Mouse (Mus musculus): ENCODE data around the gene Ifi47. TPM values are rescaled to one million over a fixed set of nuclear protein-coding genes. Genes with fewer than 3 reads are reported as not detected.

Ifi47 gene
- polyA plus RNA-seq, 1 experiment = 1.7 TPM

DNA sequence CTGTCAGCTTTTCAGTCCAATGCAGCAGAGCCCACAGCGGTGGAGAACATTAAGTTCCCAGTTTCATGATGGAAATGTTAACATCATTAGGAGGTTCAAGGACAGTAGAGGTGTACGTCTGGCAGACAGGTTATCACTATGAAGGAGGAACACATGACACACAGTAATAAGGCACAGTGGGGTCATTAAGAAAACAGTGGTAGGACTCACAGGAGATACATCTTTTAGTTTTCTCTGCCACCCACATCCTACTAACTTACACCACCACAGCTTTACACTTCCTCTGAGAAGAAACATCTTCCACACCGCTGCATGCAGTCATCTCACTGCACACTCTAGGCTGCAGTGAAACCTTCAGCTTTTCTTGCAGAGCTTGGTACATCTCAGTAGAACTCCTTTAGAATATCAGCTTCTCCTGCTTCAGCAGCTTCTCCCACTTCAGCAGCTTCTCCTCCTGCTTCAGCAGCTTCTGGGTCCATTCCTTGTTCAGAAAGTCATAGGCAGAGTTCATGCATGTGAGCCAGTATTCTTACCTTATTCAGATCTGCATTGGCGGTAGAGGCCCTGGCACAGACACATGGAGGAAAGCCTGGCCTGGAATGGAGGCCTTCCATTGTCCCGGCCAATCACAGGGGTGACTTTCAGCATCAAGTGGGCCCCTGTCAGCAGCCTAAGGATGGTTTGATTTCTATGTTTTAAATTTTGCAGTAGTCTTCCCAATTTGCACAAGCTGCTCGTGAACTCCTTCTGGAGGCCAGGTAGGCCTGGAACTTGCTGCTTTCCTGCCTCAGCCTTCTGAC lies 17.7 kb downstream of the Ifi47 start:
- H3K27me3 ChIP-seq (ENCODE audit: control insufficient read depth, insufficient read depth, insufficient read length) = no peaks in the 10 kb centered on the region
- H3K36me3 ChIP-seq (ENCODE audit: control insufficient read depth, insufficient read depth) = no peaks in the 10 kb centered on the region
- H3K4me3 ChIP-seq (ENCODE audit: insufficient read depth, poor library complexity, severe bottlenecking) = no peak overlapping the region
- H3ac ChIP-seq (ENCODE audit: control insufficient read depth, insufficient read length, low read depth) = no peak overlapping the region
- H3K79me3 ChIP-seq (ENCODE audit: low read depth) = no peaks in the 10 kb centered on the region
- TF ChIP-seq USF1 (IDR thresholded peaks at IDR 0.05; ENCODE audit: low read depth) (no peak), CEBPB (IDR thresholded peaks at IDR 0.05; ENCODE audit: low read depth) (no peak), CTCF (IDR thresholded peaks at IDR 0.05; ENCODE audit: control insufficient read depth, insufficient read depth, insufficient read length) (no peak), FOSL1 (IDR thresholded peaks at IDR 0.05; ENCODE audit: insufficient read depth, low read length, poor library complexity, severe bottlenecking) (no peak), MAX (IDR thresholded peaks at IDR 0.05) (no peak), MYOD1 (IDR thresholded peaks at IDR 0.05; ENCODE audit: control insufficient read depth, insufficient read length, low read depth) (no peak), MYOG (IDR thresholded peaks at IDR 0.05; ENCODE audit: control insufficient read depth, extremely low read depth, insufficient read length) (no peak)
- H3K79me2 ChIP-seq (ENCODE audit: control insufficient read depth, insufficient read depth) = no peaks in the 10 kb centered on the region

DNA sequence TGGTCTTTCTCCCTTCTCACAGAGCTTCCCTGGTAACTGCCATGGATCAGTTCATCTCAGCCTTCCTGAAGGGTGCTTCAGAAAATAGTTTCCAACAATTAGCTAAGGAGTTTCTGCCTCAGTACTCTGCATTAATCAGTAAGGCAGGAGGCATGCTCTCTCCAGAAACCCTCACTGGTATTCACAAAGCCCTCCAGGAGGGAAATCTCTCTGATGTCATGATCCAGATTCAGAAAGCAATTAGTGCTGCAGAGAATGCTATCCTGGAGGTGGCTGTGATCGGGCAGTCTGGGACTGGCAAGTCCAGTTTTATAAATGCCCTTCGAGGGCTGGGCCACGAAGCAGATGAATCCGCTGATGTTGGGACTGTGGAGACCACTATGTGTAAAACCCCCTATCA lies 19.0 kb downstream of the Ifi47 start:
- TF ChIP-seq MAX (IDR thresholded peaks at IDR 0.05) (no peak), CTCF (IDR thresholded peaks at IDR 0.05; ENCODE audit: control insufficient read depth, insufficient read depth, insufficient read length) (no peak), FOSL1 (IDR thresholded peaks at IDR 0.05; ENCODE audit: insufficient read depth, low read length, poor library complexity, severe bottlenecking) (no peak), USF1 (IDR thresholded peaks at IDR 0.05; ENCODE audit: low read depth) (no peak), CEBPB (IDR thresholded peaks at IDR 0.05; ENCODE audit: low read depth) (no peak), MYOG (IDR thresholded peaks at IDR 0.05; ENCODE audit: control insufficient read depth, extremely low read depth, insufficient read length) (no peak), MYOD1 (IDR thresholded peaks at IDR 0.05; ENCODE audit: control insufficient read depth, insufficient read length, low read depth) (no peak)
- Histone ChIP-seq H3K4me3 (ENCODE audit: insufficient read depth, poor library complexity, severe bottlenecking) (no peak overlapping the region), H3K79me2 (ENCODE audit: control insufficient read depth, insufficient read depth) (no peaks in the 10 kb centered on the region), H3ac (ENCODE audit: control insufficient read depth, insufficient read length, low read depth) (no peak overlapping the region), H3K36me3 (ENCODE audit: control insufficient read depth, insufficient read depth) (no peaks in the 10 kb centered on the region), H3K27me3 (ENCODE audit: control insufficient read depth, insufficient read depth, insufficient read length) (no peaks in the 10 kb centered on the region), H3K79me3 (ENCODE audit: low read depth) (no peaks in the 10 kb centered on the region)

DNA sequence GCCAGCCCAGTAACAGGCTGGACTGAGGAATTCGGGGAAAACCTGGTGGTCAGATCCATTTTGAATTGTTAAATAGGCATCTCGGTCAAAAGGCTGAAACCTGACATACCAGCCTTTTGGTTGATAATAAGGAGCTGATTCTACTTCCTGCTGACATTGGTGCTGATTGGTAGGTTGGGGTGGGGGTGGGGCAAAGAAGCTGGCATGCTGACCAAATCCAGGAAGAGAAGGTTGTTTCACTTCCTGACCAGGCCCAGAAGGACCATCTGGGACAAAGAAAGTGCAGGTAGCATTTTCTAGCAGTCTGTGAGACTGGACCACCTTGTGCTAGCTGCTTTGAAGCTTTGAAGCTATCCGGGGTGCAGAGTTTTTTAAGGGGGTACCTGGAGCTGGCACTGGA lies 24.0 kb downstream of the Ifi47 start:
- no peaks in the 10 kb centered on the region for H3K27me3 ChIP-seq (ENCODE audit: control insufficient read depth, insufficient read depth, insufficient read length)
- no peaks in the 10 kb centered on the region for H3K79me2 ChIP-seq (ENCODE audit: control insufficient read depth, insufficient read depth)
- TF ChIP-seq CEBPB (IDR thresholded peaks at IDR 0.05; ENCODE audit: low read depth) (no peak), MYOG (IDR thresholded peaks at IDR 0.05; ENCODE audit: control insufficient read depth, extremely low read depth, insufficient read length) (no peak), MYOD1 (IDR thresholded peaks at IDR 0.05; ENCODE audit: control insufficient read depth, insufficient read length, low read depth) (no peak), FOSL1 (IDR thresholded peaks at IDR 0.05; ENCODE audit: insufficient read depth, low read length, poor library complexity, severe bottlenecking) (no peak), MAX (IDR thresholded peaks at IDR 0.05) (no peak), USF1 (IDR thresholded peaks at IDR 0.05; ENCODE audit: low read depth) (no peak), CTCF (IDR thresholded peaks at IDR 0.05; ENCODE audit: control insufficient read depth, insufficient read depth, insufficient read length) (no peak)
- H3K4me3 ChIP-seq (ENCODE audit: insufficient read depth, poor library complexity, severe bottlenecking) = no peak overlapping the region
- no peaks in the 10 kb centered on the region for H3K36me3 ChIP-seq (ENCODE audit: control insufficient read depth, insufficient read depth)
- H3ac ChIP-seq (ENCODE audit: control insufficient read depth, insufficient read length, low read depth) = no peak overlapping the region
- H3K79me3 ChIP-seq (ENCODE audit: low read depth) = no peaks in the 10 kb centered on the region

DNA sequence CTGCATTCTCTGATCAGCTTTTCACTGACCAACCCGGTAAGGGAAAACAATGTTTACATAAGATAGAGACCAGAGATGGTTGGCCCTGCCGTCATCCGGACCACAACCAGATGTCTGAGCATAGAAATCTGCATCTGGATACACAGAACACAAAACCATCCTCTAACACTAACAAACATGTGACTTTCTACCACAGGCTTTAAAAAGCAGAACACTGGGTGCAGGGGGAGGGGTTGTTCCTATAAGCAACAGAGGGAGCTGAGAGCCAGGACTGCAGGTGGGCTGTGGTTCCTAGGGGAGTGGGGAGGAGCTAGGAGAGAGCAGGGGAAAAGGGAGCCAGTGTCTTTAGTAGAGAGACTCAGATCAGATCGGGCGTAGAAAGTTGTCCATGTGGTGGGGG lies 25.1 kb downstream of the Ifi47 start:
- Histone ChIP-seq H3K79me3 (ENCODE audit: low read depth) (no peaks in the 10 kb centered on the region), H3K27me3 (ENCODE audit: control insufficient read depth, insufficient read depth, insufficient read length) (no peaks in the 10 kb centered on the region), H3ac (ENCODE audit: control insufficient read depth, insufficient read length, low read depth) (no peak overlapping the region), H3K4me3 (ENCODE audit: insufficient read depth, poor library complexity, severe bottlenecking) (no peak overlapping the region), H3K36me3 (ENCODE audit: control insufficient read depth, insufficient read depth) (no peaks in the 10 kb centered on the region), H3K79me2 (ENCODE audit: control insufficient read depth, insufficient read depth) (no peaks in the 10 kb centered on the region)
- TF ChIP-seq USF1 (IDR thresholded peaks at IDR 0.05; ENCODE audit: low read depth) (no peak), MYOD1 (IDR thresholded peaks at IDR 0.05; ENCODE audit: control insufficient read depth, insufficient read length, low read depth) (no peak), CTCF (IDR thresholded peaks at IDR 0.05; ENCODE audit: control insufficient read depth, insufficient read depth, insufficient read length) (no peak), MAX (IDR thresholded peaks at IDR 0.05) (no peak), CEBPB (IDR thresholded peaks at IDR 0.05; ENCODE audit: low read depth) (no peak), FOSL1 (IDR thresholded peaks at IDR 0.05; ENCODE audit: insufficient read depth, low read length, poor library complexity, severe bottlenecking) (no peak), MYOG (IDR thresholded peaks at IDR 0.05; ENCODE audit: control insufficient read depth, extremely low read depth, insufficient read length) (no peak)

DNA sequence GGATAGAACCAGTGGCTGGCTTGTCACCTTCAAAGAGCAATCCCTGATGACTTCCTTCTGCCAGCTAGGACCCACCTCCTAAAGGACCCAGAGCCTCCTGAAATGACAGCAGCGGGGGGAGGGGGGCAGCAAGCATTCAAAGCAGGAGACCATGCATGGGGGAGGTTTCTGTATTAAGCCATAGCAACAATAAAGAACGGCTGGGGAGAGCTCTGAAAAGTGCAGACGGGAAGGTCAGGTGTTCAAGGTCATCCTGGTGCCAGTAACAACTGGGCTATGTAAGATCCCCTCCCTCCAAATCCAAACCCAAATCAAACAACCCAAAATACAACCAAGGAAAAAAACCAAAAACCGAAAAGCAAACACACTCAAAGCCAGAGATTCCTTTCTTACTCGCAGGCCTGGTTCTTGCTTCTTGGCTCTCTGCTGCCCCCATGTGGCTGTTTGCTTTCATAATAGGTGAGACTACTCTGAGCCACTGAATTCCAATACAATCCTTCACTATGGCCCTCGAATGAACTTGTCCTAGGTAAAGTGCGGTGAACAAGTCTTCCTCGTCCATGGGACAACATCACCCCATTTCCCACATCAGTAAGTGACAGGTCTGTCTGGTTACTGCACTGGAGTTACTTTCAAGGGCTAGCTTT lies 26.8 kb downstream of the Ifi47 start:
- H3K79me3 ChIP-seq (ENCODE audit: low read depth) = no peaks in the 10 kb centered on the region
- H3K4me3 ChIP-seq (ENCODE audit: insufficient read depth, poor library complexity, severe bottlenecking) = no peak overlapping the region
- no peak overlapping the region for H3ac ChIP-seq (ENCODE audit: control insufficient read depth, insufficient read length, low read depth)
- no peaks in the 10 kb centered on the region for H3K36me3 ChIP-seq (ENCODE audit: control insufficient read depth, insufficient read depth)
- TF ChIP-seq FOSL1 (IDR thresholded peaks at IDR 0.05; ENCODE audit: insufficient read depth, low read length, poor library complexity, severe bottlenecking) (no peak), CTCF (IDR thresholded peaks at IDR 0.05; ENCODE audit: control insufficient read depth, insufficient read depth, insufficient read length) (peak; percentile 56)
- no peaks in the 10 kb centered on the region for H3K27me3 ChIP-seq (ENCODE audit: control insufficient read depth, insufficient read depth, insufficient read length)
- H3K79me2 ChIP-seq (ENCODE audit: control insufficient read depth, insufficient read depth) = no peaks in the 10 kb centered on the region
